Mouse (Mus musculus): ENCODE data around the gene Igdcc4. TPM values are rescaled to one million over a fixed set of nuclear protein-coding genes. Genes with fewer than 3 reads are reported as not detected.

Gene Igdcc4
- polyA plus RNA-seq, 1 experiment from 2014 or later = 10.3 TPM

GRCm38 (mm10) chr9:65083075-65083765, 18.1 kb upstream of the Igdcc4 start:
- Histone ChIP-seq H3K4me1 (replicated peaks; ENCODE audit: control insufficient read depth, insufficient read depth, low read length) (no peaks in the 10 kb centered on the region), H3K27me3 (ENCODE audit: control insufficient read depth, insufficient read depth, low read length) (no peaks in the 10 kb centered on the region), H3K27ac (ENCODE audit: low read depth, low read length) (no peak overlapping the region), H3K4me2 (replicated peaks; ENCODE audit: low read depth, low read length) (no peak overlapping the region), H3K9ac (ENCODE audit: low read depth, low read length) (no peak overlapping the region), H3K36me3 (ENCODE audit: control insufficient read depth, insufficient read depth, low read length) (peaks cover 12% of the 10 kb centered on the region), H3K4me3 (ENCODE audit: low read depth, low read length) (no peak overlapping the region), H3K9me3 (ENCODE audit: control insufficient read depth, low read length) (no peaks in the 10 kb centered on the region)
- ATAC-seq (ENCODE audit: low FRiP score) (no peak), DNase-seq (ENCODE audit: low spot score) (no peak)
- 92% methylated on average over 18 of the region's 18 CpGs for WGBS

GRCm38 (mm10) chr9:65084198-65084807, 17.0 kb upstream of the Igdcc4 start:
- DNase-seq (ENCODE audit: low spot score) (no peak), ATAC-seq (ENCODE audit: low FRiP score) (no peak)
- 85% methylated on average over 7 of the region's 7 CpGs for WGBS
- Histone ChIP-seq H3K9ac (ENCODE audit: low read depth, low read length) (no peak overlapping the region), H3K4me1 (replicated peaks; ENCODE audit: control insufficient read depth, insufficient read depth, low read length) (no peaks in the 10 kb centered on the region), H3K4me2 (replicated peaks; ENCODE audit: low read depth, low read length) (no peak overlapping the region), H3K36me3 (ENCODE audit: control insufficient read depth, insufficient read depth, low read length) (peaks cover 6% of the 10 kb centered on the region; the same call in 1 of the 2 replicates), H3K9me3 (ENCODE audit: control insufficient read depth, low read length) (no peaks in the 10 kb centered on the region), H3K4me3 (ENCODE audit: low read depth, low read length) (no peak overlapping the region), H3K27me3 (ENCODE audit: control insufficient read depth, insufficient read depth, low read length) (no peaks in the 10 kb centered on the region), H3K27ac (ENCODE audit: low read depth, low read length) (no peak overlapping the region)

DNA sequence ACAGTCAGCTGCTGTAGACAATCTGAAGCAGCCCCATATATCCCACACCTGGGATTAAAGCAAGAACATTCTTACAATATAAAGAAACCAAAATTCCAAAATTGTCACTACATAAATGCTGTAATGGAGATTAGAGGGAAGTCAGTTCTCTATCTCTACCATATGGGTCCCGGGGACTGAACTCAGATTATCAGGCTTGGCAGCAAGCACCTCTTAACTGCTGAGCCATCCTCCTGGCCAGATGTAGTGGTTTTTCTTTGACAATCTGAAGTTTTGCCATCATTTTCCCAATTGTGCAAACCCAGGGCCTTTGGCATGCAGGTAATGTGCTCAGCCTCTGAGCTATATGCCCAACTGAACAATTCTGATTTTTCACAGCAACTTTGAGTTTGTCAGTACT, 16.0 kb upstream of the Igdcc4 start:
- ATAC-seq (ENCODE audit: low FRiP score) (no peak), DNase-seq (ENCODE audit: low spot score) (no peak)
- Histone ChIP-seq H3K4me3 (ENCODE audit: low read depth, low read length) (no peak overlapping the region), H3K27me3 (ENCODE audit: control insufficient read depth, insufficient read depth, low read length) (no peaks in the 10 kb centered on the region), H3K36me3 (ENCODE audit: control insufficient read depth, insufficient read depth, low read length) (peaks cover 6% of the 10 kb centered on the region; the same call in 1 of the 2 replicates), H3K9me3 (ENCODE audit: control insufficient read depth, low read length) (no peaks in the 10 kb centered on the region), H3K4me1 (replicated peaks; ENCODE audit: control insufficient read depth, insufficient read depth, low read length) (no peaks in the 10 kb centered on the region), H3K4me2 (replicated peaks; ENCODE audit: low read depth, low read length) (no peak overlapping the region), H3K27ac (ENCODE audit: low read depth, low read length) (no peak overlapping the region), H3K9ac (ENCODE audit: low read depth, low read length) (no peak overlapping the region)
- WGBS = 90% methylated on average over 1 of the region's 1 CpGs

GRCm38 (mm10) chr9:65086801-65087200, 14.5 kb upstream of the Igdcc4 start:
- H3K9ac ChIP-seq (ENCODE audit: low read depth, low read length) = no peak overlapping the region
- no peak overlapping the region for H3K4me3 ChIP-seq (ENCODE audit: low read depth, low read length)
- no peaks in the 10 kb centered on the region for H3K9me3 ChIP-seq (ENCODE audit: control insufficient read depth, low read length)
- no peak overlapping the region for H3K27ac ChIP-seq (ENCODE audit: low read depth, low read length)
- H3K27me3 ChIP-seq (ENCODE audit: control insufficient read depth, insufficient read depth, low read length) = no peaks in the 10 kb centered on the region
- DNase-seq (ENCODE audit: low spot score) (no peak), ATAC-seq (ENCODE audit: low FRiP score) (no peak)
- H3K4me1 ChIP-seq (replicated peaks; ENCODE audit: control insufficient read depth, insufficient read depth, low read length) = no peaks in the 10 kb centered on the region
- H3K36me3 ChIP-seq (ENCODE audit: control insufficient read depth, insufficient read depth, low read length) = peaks cover 2% of the 10 kb centered on the region; the same call in 1 of the 2 replicates
- no peak overlapping the region for H3K4me2 ChIP-seq (replicated peaks; ENCODE audit: low read depth, low read length)
- WGBS = 77% methylated on average over 1 of the region's 1 CpGs

- peaks cover 2% of the 10 kb centered on the region; the same call in 1 of the 2 replicates for H3K36me3 ChIP-seq (ENCODE audit: control insufficient read depth, insufficient read depth, low read length)
- no peaks in the 10 kb centered on the region for H3K27me3 ChIP-seq (ENCODE audit: control insufficient read depth, insufficient read depth, low read length)
- DNase-seq (ENCODE audit: low spot score) (no peak), ATAC-seq (ENCODE audit: low FRiP score) (no peak)
- H3K9me3 ChIP-seq (ENCODE audit: control insufficient read depth, low read length) = no peaks in the 10 kb centered on the region
- H3K4me1 ChIP-seq (replicated peaks; ENCODE audit: control insufficient read depth, insufficient read depth, low read length) = no peaks in the 10 kb centered on the region
- H3K4me3 ChIP-seq (ENCODE audit: low read depth, low read length) = no peak overlapping the region
- H3K9ac ChIP-seq (ENCODE audit: low read depth, low read length) = no peak overlapping the region
- no peak overlapping the region for H3K27ac ChIP-seq (ENCODE audit: low read depth, low read length)
- 75% methylated on average over 5 of the region's 5 CpGs for WGBS
- H3K4me2 ChIP-seq (replicated peaks; ENCODE audit: low read depth, low read length) = no peak overlapping the region
These were observed 13.8 kb upstream of the Igdcc4 start for GRCm38 (mm10) chr9:65087490-65087889.

- no peak for ATAC-seq (ENCODE audit: low FRiP score)
- Histone ChIP-seq H3K9me3 (ENCODE audit: control insufficient read depth, low read length) (no peaks in the 10 kb centered on the region), H3K27ac (ENCODE audit: low read depth, low read length) (no peak overlapping the region), H3K36me3 (ENCODE audit: control insufficient read depth, insufficient read depth, low read length) (no peaks in the 10 kb centered on the region), H3K27me3 (ENCODE audit: control insufficient read depth, insufficient read depth, low read length) (no peaks in the 10 kb centered on the region), H3K4me3 (ENCODE audit: low read depth, low read length) (no peak overlapping the region), H3K4me1 (replicated peaks; ENCODE audit: control insufficient read depth, insufficient read depth, low read length) (peaks cover 5% of the 10 kb centered on the region; the same call in 1 of the 2 replicates), H3K9ac (ENCODE audit: low read depth, low read length) (no peak overlapping the region), H3K4me2 (replicated peaks; ENCODE audit: low read depth, low read length) (no peak overlapping the region)
- DNase-seq (ENCODE audit: low spot score) = peak; percentile 37
- WGBS = 48% methylated on average over 6 of the region's 6 CpGs
These were observed 7.0 kb upstream of the Igdcc4 start for GRCm38 (mm10) chr9:65094237-65094636.

DNA sequence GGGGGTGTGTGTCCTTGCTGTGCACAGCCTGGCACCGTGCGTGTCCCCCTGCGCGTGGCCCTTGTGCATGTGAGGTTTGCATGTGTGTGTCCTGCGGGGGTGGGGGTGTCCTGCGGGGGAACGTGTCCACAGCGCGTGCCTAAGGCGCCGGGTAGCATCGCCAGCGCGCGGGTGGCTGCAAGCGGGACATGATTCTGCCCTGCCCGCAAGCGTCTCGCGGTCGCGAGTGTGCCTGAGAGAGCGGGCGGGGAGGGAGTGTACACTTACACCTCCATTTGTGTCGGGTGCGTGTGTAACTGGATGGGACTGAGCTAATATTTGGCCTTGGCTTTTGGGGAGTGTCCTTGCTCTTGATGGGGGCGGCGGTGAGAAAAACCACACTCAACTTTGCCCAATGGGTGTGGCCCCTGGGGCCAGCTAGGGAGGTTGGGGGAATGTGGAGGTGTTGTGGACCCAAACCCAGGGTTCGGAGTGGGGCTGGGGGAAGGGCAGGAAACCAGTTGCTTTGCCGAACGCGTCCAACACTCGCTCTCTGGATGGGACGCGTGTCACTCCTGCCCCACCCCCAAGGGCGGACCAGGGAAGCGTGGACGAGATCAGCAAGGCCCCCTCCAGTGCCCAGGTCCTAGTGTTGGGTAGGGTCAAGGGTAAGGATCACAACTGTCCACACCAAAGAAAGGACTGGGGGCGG, 545 bp downstream of the Igdcc4 start:
- peak overlapping the region; percentile 99 for H3K4me2 ChIP-seq (replicated peaks; ENCODE audit: low read depth, low read length)
- H3K9me3 ChIP-seq (ENCODE audit: control insufficient read depth, low read length) = peaks cover 3% of the 10 kb centered on the region; the same call in 1 of the 2 replicates
- peaks cover 2% of the 10 kb centered on the region; the same call in 1 of the 2 replicates for H3K27me3 ChIP-seq (ENCODE audit: control insufficient read depth, insufficient read depth, low read length)
- ATAC-seq (ENCODE audit: low FRiP score) (peak; percentile 73), DNase-seq (ENCODE audit: low spot score) (no peak)
- no peaks in the 10 kb centered on the region for H3K36me3 ChIP-seq (ENCODE audit: control insufficient read depth, insufficient read depth, low read length)
- peak overlapping the region; percentile 77 for H3K4me3 ChIP-seq (ENCODE audit: low read depth, low read length)
- H3K27ac ChIP-seq (ENCODE audit: low read depth, low read length) = peak overlapping the region; percentile 70
- peaks cover 5% of the 10 kb centered on the region for H3K4me1 ChIP-seq (replicated peaks; ENCODE audit: control insufficient read depth, insufficient read depth, low read length)
- WGBS = 0% methylated on average over 35 of the region's 39 CpGs
- peak overlapping the region; percentile 90 for H3K9ac ChIP-seq (ENCODE audit: low read depth, low read length)

DNA sequence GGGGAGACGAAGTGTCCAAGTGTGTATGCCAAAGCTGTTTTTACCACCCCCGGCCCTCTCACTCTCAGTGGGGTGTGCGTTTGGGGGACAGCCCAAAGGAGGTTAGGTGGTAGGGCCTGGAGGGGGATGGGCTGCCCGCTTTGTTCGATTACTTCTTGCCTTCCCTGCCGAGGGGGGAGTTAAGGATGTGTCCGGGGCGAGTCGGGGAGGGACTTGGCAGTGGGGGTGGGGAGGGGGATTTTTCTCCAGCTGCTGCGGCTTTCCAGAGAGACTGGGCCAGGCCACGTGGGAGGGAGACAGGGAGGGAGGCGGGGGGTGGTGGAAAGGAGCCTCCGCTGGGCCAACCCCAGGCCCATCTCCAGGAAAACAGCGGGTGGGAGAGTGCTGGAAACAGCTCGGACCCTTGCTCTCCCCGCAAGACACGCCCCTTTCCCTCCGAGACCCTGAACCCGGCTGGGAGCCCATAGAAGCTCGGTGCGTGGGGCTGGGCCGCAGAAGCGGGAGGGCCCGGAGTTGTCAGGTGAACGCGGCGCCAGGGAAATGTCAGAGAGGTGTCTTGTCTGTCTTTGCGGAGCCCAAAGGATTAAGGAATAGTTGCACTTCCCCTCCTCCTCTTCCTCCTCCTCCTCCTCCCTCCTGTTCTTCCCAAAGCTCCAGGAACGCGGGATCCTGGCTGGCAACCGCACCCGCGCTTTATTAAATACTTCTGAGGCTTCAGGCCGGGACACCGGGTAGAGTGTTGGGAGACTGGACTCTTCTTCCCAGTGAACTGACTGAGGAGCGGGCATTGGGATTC, 1.3 kb downstream of the Igdcc4 start:
- Histone ChIP-seq H3K4me3 (ENCODE audit: low read depth, low read length) (peak overlapping the region; percentile 77), H3K9me3 (ENCODE audit: control insufficient read depth, low read length) (peaks cover 3% of the 10 kb centered on the region; the same call in 1 of the 2 replicates), H3K4me2 (replicated peaks; ENCODE audit: low read depth, low read length) (peak overlapping the region; percentile 99), H3K4me1 (replicated peaks; ENCODE audit: control insufficient read depth, insufficient read depth, low read length) (peaks cover 5% of the 10 kb centered on the region), H3K27me3 (ENCODE audit: control insufficient read depth, insufficient read depth, low read length) (peaks cover 2% of the 10 kb centered on the region; the same call in 1 of the 2 replicates), H3K27ac (ENCODE audit: low read depth, low read length) (peak overlapping the region; percentile 70), H3K9ac (ENCODE audit: low read depth, low read length) (peak overlapping the region; percentile 90), H3K36me3 (ENCODE audit: control insufficient read depth, insufficient read depth, low read length) (no peaks in the 10 kb centered on the region)
- WGBS = 1% methylated on average over 33 of the region's 36 CpGs
- ATAC-seq (ENCODE audit: low FRiP score) (peak; percentile 79), DNase-seq (ENCODE audit: low spot score) (peak; percentile 81)

All from hindbrain, embryonic 11.5 days (tissue).